Mouse (Mus musculus): Measurements from ENCODE around the gene C130026I21Rik.
"Not testable (repeated sequence)": the region's sequence is repeated elsewhere in the genome, so short reads cannot be mapped to it uniquely, and the experiment has no call there.

GRCm38 (mm10) chr1:84999241-84999640 is 271.1 kb downstream of the C130026I21Rik start:
- not testable (repeated sequence) for TF ChIP-seq EP300 (optimal IDR thresholded peaks at IDR 0.05); CTCF (IDR thresholded peaks at IDR 0.05; ENCODE audit: low read depth)

Data from stomach, postnatal 0 days (tissue).